In the genomic region with DNA sequence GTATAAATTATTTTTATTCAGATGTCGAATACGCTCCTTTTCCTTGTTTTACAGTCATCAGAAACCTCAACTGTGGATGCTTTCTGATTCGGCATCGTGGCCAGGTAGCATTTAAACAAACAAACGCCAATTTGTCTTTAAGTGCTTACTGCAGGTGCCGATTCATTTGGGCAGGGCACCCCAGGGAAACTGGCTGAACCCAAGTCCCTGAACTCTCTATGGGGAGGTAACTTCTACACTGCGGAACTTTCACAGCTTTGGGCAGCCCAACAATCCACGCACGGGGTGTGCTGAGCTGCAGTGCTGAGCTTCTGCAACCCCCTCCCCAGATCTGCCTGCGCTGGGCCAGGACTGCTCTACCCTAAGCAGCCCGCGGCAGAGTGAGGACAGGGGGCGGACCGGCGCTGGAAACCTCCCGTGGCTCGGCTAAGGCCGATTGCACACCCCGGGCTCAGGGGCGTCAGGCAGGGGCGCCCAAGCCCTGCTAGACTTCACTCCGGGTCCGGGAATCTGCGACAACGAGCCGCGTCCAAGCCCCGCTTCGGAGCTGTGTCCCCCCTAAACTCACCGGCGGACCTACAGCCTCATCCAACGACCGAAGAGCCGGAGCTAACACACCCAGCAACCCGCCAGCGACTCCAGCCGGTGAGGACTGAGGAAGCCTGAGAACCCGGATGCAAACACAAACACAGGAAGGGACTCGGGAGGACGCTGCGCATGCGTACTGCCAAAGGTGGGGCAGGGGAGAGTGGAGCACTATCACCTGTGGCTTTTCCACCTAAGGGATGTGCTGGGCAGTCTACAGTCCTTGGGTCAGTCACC, we compare ENCODE assay signal across 7 mouse cellular contexts. TPM values are rescaled to one million over a fixed set of nuclear protein-coding genes. Genes with fewer than 3 reads are reported as not detected.
DNase-seq lines count a peak whose midpoint lies in the region; ATAC-seq and TF ChIP-seq lines count a peak whose summit lies in the region.

A gene (minus strand): TSS at position 701 of the 822 bp plus-strand sequence.

- peak within 1 kb of the TSS; percentile 72 for H3K4me3 ChIP-seq in embryonic facial prominence, embryonic 13.5 days
- H3K4me3 ChIP-seq in kidney, adult 2 months (ENCODE audit: insufficient read depth, low read depth, low read length): peak within 1 kb of the TSS; percentile 67
- peak within 1 kb of the TSS; percentile 68 for H3K4me3 ChIP-seq in limb, embryonic 12.5 days (replicated peaks)
- H3K4me3 ChIP-seq in midbrain, embryonic 15.5 days: peak within 1 kb of the TSS; percentile 92
- H3K4me3 ChIP-seq in spleen, adult 2 months (ENCODE audit: extremely low read depth, insufficient read depth, insufficient read length): peak within 1 kb of the TSS; percentile 89

- H3K9ac ChIP-seq in embryonic facial prominence, embryonic 13.5 days: peak within 1 kb of the TSS; percentile 90
- peak within 1 kb of the TSS; percentile 83 for H3K9ac ChIP-seq in limb, embryonic 12.5 days (replicated peaks)
- H3K9ac ChIP-seq in midbrain, embryonic 15.5 days: peak within 1 kb of the TSS; percentile 95

- 0 out of 2 replicates have a peak, but pooled peaks have one; percentile 15 for TF ChIP-seq CTCF in kidney, adult 2 months (conservative IDR thresholded peaks at IDR 0.05; ENCODE audit: insufficient read depth, insufficient read length, low read depth, low read length)
- no peak for TF ChIP-seq CTCF in spleen, adult 2 months (IDR thresholded peaks at IDR 0.05; ENCODE audit: extremely low read depth, insufficient read depth, insufficient read length, insufficient replicate concordance)

- peak; percentile 92 for ATAC-seq in embryonic facial prominence, embryonic 13.5 days (ENCODE audit: insufficient number of reproducible peaks, insufficient read depth, low FRiP score, low TSS enrichment, low read depth)
- peak; percentile 96 for ATAC-seq in limb, embryonic 12.5 days (ENCODE audit: insufficient number of reproducible peaks, insufficient read depth, low FRiP score, low TSS enrichment, low read depth)
- peak; percentile 98 for ATAC-seq in midbrain, embryonic 15.5 days (replicated peaks)

- peak; percentile 82 for DNase-seq in adrenal gland, postnatal 25 days
- DNase-seq in heart, adult 18-20 months: peak; percentile 87 to 91
- peak; percentile 91 for DNase-seq in kidney, adult 2 months
- peak; percentile 57 to 74 for DNase-seq in spleen, adult 2 months (ENCODE audit: low read depth in 1 of 2, low spot score in 2 of 2)

- 2% methylated on average over 42 of the region's 42 CpGs for WGBS in embryonic facial prominence, embryonic 13.5 days
- WGBS in kidney, adult 2 months: 3% methylated on average over 42 of the region's 42 CpGs
- WGBS in limb, embryonic 12.5 days: 4% methylated on average over 42 of the region's 42 CpGs
- WGBS in midbrain, embryonic 15.5 days: 3% methylated on average over 42 of the region's 42 CpGs
- WGBS in spleen, adult 2 months: 2% methylated on average over 42 of the region's 42 CpGs

- peak; percentile 70 for TF ChIP-seq POLR2A in kidney, adult 2 months (IDR thresholded peaks at IDR 0.05; ENCODE audit: low read depth, low read length)
- TF ChIP-seq POLR2A in spleen, adult 2 months (IDR thresholded peaks at IDR 0.05; ENCODE audit: low read depth, low read length): peak; percentile 35; the same call in 1 of the 2 replicates

- H3K27me3 ChIP-seq in embryonic facial prominence, embryonic 13.5 days: no peaks in the 10 kb centered on the region
- H3K27me3 ChIP-seq in kidney, adult 2 months (replicated peaks; ENCODE audit: control insufficient read depth, insufficient read depth, low read length): no peaks in the 10 kb centered on the region
- no peaks in the 10 kb centered on the region for H3K27me3 ChIP-seq in limb, embryonic 12.5 days
- no peaks in the 10 kb centered on the region for H3K27me3 ChIP-seq in midbrain, embryonic 15.5 days (replicated peaks)
- H3K27me3 ChIP-seq in spleen, adult 2 months (ENCODE audit: control insufficient read depth, insufficient read depth, low read length): no peaks in the 10 kb centered on the region

- H3K9me3 ChIP-seq in embryonic facial prominence, embryonic 13.5 days: no peaks in the 10 kb centered on the region
- no peaks in the 10 kb centered on the region for H3K9me3 ChIP-seq in limb, embryonic 12.5 days
- H3K9me3 ChIP-seq in midbrain, embryonic 15.5 days: no peaks in the 10 kb centered on the region

- peak within 1 kb of the TSS; percentile 67 for H3K4me2 ChIP-seq in embryonic facial prominence, embryonic 13.5 days
- H3K4me2 ChIP-seq in limb, embryonic 12.5 days: peak within 1 kb of the TSS; percentile 66
- H3K4me2 ChIP-seq in midbrain, embryonic 15.5 days: peak within 1 kb of the TSS; percentile 74

- H3K36me3 ChIP-seq in embryonic facial prominence, embryonic 13.5 days: peaks cover 11% of the 10 kb centered on the region
- H3K36me3 ChIP-seq in kidney, adult 2 months (ENCODE audit: control insufficient read depth, insufficient read depth, low read length): no peaks in the 10 kb centered on the region
- H3K36me3 ChIP-seq in limb, embryonic 12.5 days: peaks cover 10% of the 10 kb centered on the region
- 0 out of 2 replicates have a peak, but pooled peaks cover 3% of the 10 kb centered on the region for H3K36me3 ChIP-seq in midbrain, embryonic 15.5 days (replicated peaks)
- H3K36me3 ChIP-seq in spleen, adult 2 months (ENCODE audit: control insufficient read depth, insufficient read depth, low read length): peaks cover 4% of the 10 kb centered on the region; the same call in 1 of the 2 replicates

- peak within 1 kb of the TSS; percentile 88 for H3K27ac ChIP-seq in embryonic facial prominence, embryonic 13.5 days
- H3K27ac ChIP-seq in kidney, adult 2 months (ENCODE audit: insufficient read depth, low read depth, low read length): peak within 1 kb of the TSS; percentile 7; the same call in 1 of the 2 replicates
- H3K27ac ChIP-seq in limb, embryonic 12.5 days: peak within 1 kb of the TSS; percentile 92
- H3K27ac ChIP-seq in midbrain, embryonic 15.5 days: peak within 1 kb of the TSS; percentile 90
- H3K27ac ChIP-seq in spleen, adult 2 months (ENCODE audit: insufficient read depth, low read length): peak within 1 kb of the TSS; percentile 72

- peaks cover 7% of the 10 kb centered on the region for H3K4me1 ChIP-seq in embryonic facial prominence, embryonic 13.5 days
- H3K4me1 ChIP-seq in kidney, adult 2 months (ENCODE audit: control insufficient read depth, insufficient read depth, low read length): no peaks in the 10 kb centered on the region; the same call in 1 of the 2 replicates
- peaks cover 7% of the 10 kb centered on the region; the same call in 1 of the 2 replicates for H3K4me1 ChIP-seq in limb, embryonic 12.5 days (replicated peaks)
- peaks cover 6% of the 10 kb centered on the region for H3K4me1 ChIP-seq in midbrain, embryonic 15.5 days
- 0 out of 2 replicates have a peak, but pooled peaks cover 3% of the 10 kb centered on the region for H3K4me1 ChIP-seq in spleen, adult 2 months (ENCODE audit: control insufficient read depth, insufficient read depth, insufficient read length)

RNA-seq across cellular contexts. Expression of the gene that starts here (rescaled TPM):
- total RNA-seq in adrenal gland, postnatal 25 days (2021): 18.2 and 24.4 TPM in 2 replicates
- polyA plus RNA-seq in embryonic facial prominence, embryonic 13.5 days (2015; fragmentation: Nextera tagmentation; extraction: Ambion mirVana): 52.7 and 54.8 TPM in 2 replicates
- 10 to 100 TPM; 12.2 to 13.0 TPM for total RNA-seq in heart, adult 18-20 months (2021)
- polyA plus RNA-seq in kidney, adult 2 months (2012; rRNA removed): 16.0 and 17.9 TPM in 2 replicates
- 34.4 and 35.8 TPM in 2 replicates for polyA plus RNA-seq in limb, embryonic 12.5 days (2016; fragmentation: Nextera tagmentation; extraction: Ambion mirVana)
- 26.2 and 28.9 TPM in 2 replicates for polyA plus RNA-seq in midbrain, embryonic 15.5 days (2015; fragmentation: Nextera tagmentation; extraction: Ambion mirVana)
- polyA plus RNA-seq in spleen, adult 2 months (2012; rRNA removed): 9.3 and 9.8 TPM in 2 replicates

Comparison
In these comparisons a context has a peak if more than half of its experiments do, and no peak if none do; other contexts are left out.
1. Peak in every context shown above with its lines: DNase-seq, ATAC-seq, H3K4me3 ChIP-seq and H3K27ac ChIP-seq.
2. H3K27ac ChIP-seq: peak in every context shown above with its lines; median percentile 92 in limb, embryonic 12.5 days; 90 in midbrain, embryonic 15.5 days; 88 in embryonic facial prominence, embryonic 13.5 days; 72 in spleen, adult 2 months; 7 in kidney, adult 2 months.